Mouse (Mus musculus): ENCODE measurements around the gene Olfr1475. TPM values are rescaled to one million over a fixed set of nuclear protein-coding genes. Genes with fewer than 3 reads are reported as not detected.
"Not testable (repeated sequence)": the region's sequence is repeated elsewhere in the genome, so short reads cannot be mapped to it uniquely, and the experiment has no call there.

Gene Olfr1475
- not detected for total RNA-seq (2021)
- long read RNA-seq, experiment 1 = 0 reads
- long read RNA-seq, experiment 2 = 0 reads

DNA sequence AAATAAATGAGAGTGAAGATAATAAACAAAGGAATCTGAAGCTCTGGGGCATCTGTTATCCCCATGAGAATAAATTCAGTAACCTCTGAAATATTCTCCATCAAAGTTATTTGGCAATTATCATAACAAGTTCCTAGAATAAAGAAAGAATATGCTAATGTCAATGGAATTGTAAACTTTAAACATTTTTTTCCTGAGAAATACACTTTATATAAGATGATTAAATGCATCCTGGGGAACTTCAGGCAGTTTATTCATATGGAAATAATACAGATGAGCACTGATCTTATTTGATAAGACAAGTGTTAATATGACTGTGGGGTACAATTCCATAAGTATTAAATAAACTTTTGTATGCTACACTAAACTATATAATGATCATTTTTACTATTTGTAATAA lies at the start of gene Olfr1475:
TSS of gene Olfr1475 (minus strand) at position 101 of the 400 bp plus-strand sequence.
- intact Hi-C loops (cut with DNase I) = no loop called here
- DNase-seq = no peak
- no peak within 1 kb of the TSS for H3K4me3 ChIP-seq
- TF ChIP-seq CTCF (IDR thresholded peaks at IDR 0.05) = no peak
- no peak within 1 kb of the TSS for H3K27ac ChIP-seq

DNA sequence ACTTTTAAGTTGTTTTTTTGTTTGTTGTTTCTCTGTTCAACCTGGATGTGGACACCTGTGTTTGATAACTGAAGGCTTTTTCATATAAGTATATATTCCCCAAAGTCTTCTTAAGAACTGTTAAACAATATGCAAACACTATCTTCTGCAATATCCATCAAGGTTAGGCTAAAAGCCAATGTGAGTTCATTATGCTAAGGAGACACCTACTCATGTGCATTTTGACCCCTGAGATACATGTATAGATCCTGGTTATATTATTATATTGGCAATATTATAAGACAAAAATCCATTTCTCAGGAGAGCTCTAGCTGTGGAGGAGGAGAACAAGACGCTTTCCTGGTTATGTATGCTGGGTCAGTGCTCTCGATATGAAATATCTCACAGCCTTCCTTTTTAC lies 47.6 kb upstream of the Olfr1475 start, which contains the start of gene Olfr1480:
TSS of gene Olfr1480 (plus strand) at position 301 of the 400 bp plus-strand sequence.
- Histone ChIP-seq H3K27ac (no peak within 1 kb of the TSS), H3K4me3 (no peak within 1 kb of the TSS)
- no peak for TF ChIP-seq CTCF (IDR thresholded peaks at IDR 0.05)
- no peak for DNase-seq
- intact Hi-C loops (cut with DNase I) = no loop called here

- TF ChIP-seq CTCF (IDR thresholded peaks at IDR 0.05) = no peak
- intact Hi-C loops (cut with DNase I) = no loop called here
- DNase-seq = no peak
- Histone ChIP-seq H3K27ac (no peak within 1 kb of the TSS), H3K4me3 (no peak within 1 kb of the TSS)
Measured at GRCm38 (mm10) chr19:13500246-13500645, 20.2 kb upstream of the Olfr1475 start, which contains the start of gene Olfr1477. Olfr1477 (plus strand) TSS chr19:13500546.

GRCm38 (mm10) chr19:13469265-13469664 lies 10.7 kb downstream of the Olfr1475 start, which contains the start of gene Olfr1474:
Olfr1474 (plus strand) TSS chr19:13469565.
- H3K27ac ChIP-seq; DNase-seq; intact Hi-C loops (cut with DNase I); H3K4me3 ChIP-seq: not testable (repeated sequence)

DNA sequence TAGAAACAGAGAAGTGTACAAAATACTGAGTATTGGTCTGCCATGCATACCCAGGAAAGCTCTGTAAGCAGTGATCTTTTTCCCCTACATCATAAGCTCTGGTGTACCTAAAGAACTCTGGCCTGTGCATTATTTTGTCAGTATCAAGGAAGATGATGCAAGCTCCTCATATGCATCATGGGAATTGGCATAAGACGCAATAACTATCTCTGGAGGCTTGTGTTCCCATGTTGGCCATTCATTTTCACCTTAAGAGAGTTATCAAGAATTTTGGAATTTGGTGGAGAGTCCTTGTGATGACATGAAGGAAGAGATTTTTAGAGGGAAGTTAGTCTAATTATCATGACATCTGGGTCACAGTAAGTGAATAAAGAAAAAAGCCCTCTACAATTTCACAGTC lies 24.0 kb downstream of the Olfr1475 start, which contains the start of gene Olfr1472:
TSS of gene Olfr1472 (minus strand) at position 101 of the 400 bp plus-strand sequence.
- no peak for DNase-seq
- H3K4me3 ChIP-seq = no peak within 1 kb of the TSS
- TF ChIP-seq CTCF (IDR thresholded peaks at IDR 0.05) = no peak
- no peak within 1 kb of the TSS for H3K27ac ChIP-seq
- intact Hi-C loops (cut with DNase I) = no loop called here

DNA sequence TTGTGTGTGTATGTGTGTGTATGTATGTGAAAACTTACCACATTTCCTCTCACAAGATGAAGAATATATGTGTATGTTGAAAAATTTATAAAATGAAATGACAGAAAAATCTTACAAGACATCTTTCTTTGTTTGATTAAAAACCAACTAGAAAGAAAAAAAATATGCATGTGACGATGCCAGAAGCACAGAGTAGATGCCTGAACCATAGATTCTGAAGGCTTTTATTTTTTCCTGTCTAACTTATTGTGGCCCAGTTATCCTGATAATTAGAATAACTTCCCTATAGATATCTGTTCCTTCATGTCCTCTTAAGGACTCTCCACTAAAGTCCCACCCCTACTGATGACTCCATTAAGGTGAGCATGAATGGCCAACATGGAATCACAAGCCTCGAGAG lies 36.9 kb downstream of the Olfr1475 start, which contains the start of gene Olfr1471:
TSS of gene Olfr1471 (plus strand) at position 301 of the 400 bp plus-strand sequence.
- H3K4me3 ChIP-seq; DNase-seq; H3K27ac ChIP-seq; intact Hi-C loops (cut with DNase I): not testable (repeated sequence)

Other genes with a start within 250 kb of the Olfr1475 start
- not detected for gene Olfr1463, start 248.9 kb downstream of the Olfr1475 start, total RNA-seq (2021)
- gene Olfr1465, start 164.7 kb downstream of the Olfr1475 start, total RNA-seq (2021) = not detected
- gene Olfr1466, start 141.3 kb downstream of the Olfr1475 start, total RNA-seq (2021) = not detected
- not detected for gene Olfr1467, start 118.0 kb downstream of the Olfr1475 start, total RNA-seq (2021)
- not detected for gene Olfr1469, start 72.3 kb downstream of the Olfr1475 start, total RNA-seq (2021)
- not detected for gene Olfr1471, start 36.8 kb downstream of the Olfr1475 start, total RNA-seq (2021)
- not detected for gene Olfr1472, start 24.1 kb downstream of the Olfr1475 start, total RNA-seq (2021)
- gene Olfr1474, start 10.6 kb downstream of the Olfr1475 start, total RNA-seq (2021) = not detected
- not detected for gene Olfr1477, start 20.4 kb upstream of the Olfr1475 start, total RNA-seq (2021)
- not detected for gene Olfr1480, start 47.7 kb upstream of the Olfr1475 start, total RNA-seq (2021)
- gene Olfr1484, start 103.3 kb upstream of the Olfr1475 start, total RNA-seq (2021) = not detected
- gene Olfr1487, start 137.2 kb upstream of the Olfr1475 start, total RNA-seq (2021) = not detected
- gene Olfr1489, start 151.4 kb upstream of the Olfr1475 start, total RNA-seq (2021) = not detected
- gene Olfr1490, start 170.9 kb upstream of the Olfr1475 start, total RNA-seq (2021) = not detected
- not detected for gene Olfr1491, start 217.1 kb upstream of the Olfr1475 start, total RNA-seq (2021)
- gene Olfr1493-ps1, start 243.1 kb upstream of the Olfr1475 start, total RNA-seq (2021) = not detected